Mouse (Mus musculus) brain, embryonic 14.5 days (tissue): ENCODE results near the gene Ccl24.

Source experiments
- CTCF ChIP-seq: fragments of 200-500 bp; IDR thresholded peaks from 2 replicates; pipeline ENCODE4 v1.5.1; 2012; ENCODE audit warnings: inconsistent platforms, mild to moderate bottlenecking, moderate library complexity, borderline replicate concordance; ENCODE audit not compliant: insufficient read depth, insufficient read length; ENCODE audit errors: extremely low read depth
- POLR2A ChIP-seq: fragments of 200-500 bp; IDR thresholded peaks from 2 replicates; pipeline ENCODE4 v1.6.1; 2012; ENCODE audit warnings: mild to moderate bottlenecking, inconsistent platforms, borderline replicate concordance; ENCODE audit not compliant: poor library complexity, insufficient read depth, insufficient read length, severe bottlenecking; ENCODE audit errors: extremely low read depth

- no peak for TF ChIP-seq POLR2A
- no peak for TF ChIP-seq CTCF
Observed at GRCm38 (mm10) chr5:135589996-135590784, 17.3 kb upstream of the Ccl24 start.
